Mouse (Mus musculus): ENCODE data around the gene Gm20388.

DNA sequence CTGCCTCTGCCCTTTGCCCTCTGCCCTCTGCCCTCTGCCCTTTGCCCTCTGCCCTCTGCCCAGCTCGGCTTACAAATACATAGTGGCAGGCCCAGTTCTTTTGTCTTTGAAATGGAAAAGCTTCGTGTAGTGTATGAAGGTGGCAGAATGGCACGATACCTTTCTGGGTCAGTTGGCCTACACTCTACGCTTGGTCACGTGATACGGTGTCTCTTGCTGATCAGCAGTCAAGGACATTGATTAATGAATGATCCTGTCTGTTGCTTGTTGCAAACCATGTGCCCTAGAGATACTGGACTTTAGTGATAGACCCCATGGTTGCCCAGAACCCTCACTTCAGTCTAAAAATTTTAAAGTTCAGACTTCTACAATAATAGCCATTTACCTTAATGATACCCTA, 4400.5 kb downstream of the Gm20388 start:
- no peak for TF ChIP-seq EP300 (optimal IDR thresholded peaks at IDR 0.05)
- no peak for TF ChIP-seq CTCF (IDR thresholded peaks at IDR 0.05; ENCODE audit: low read depth)
